Mouse (Mus musculus) G1E (cell line): ENCODE measurements around the gene Fhit. TPM values are rescaled to one million over a fixed set of nuclear protein-coding genes. Genes with fewer than 3 reads are reported as not detected.

Experiments
- ATAC-seq: 2 replicates; pipeline ENCODE4 v1.8.0; 2016; ENCODE audit warnings: mild to moderate bottlenecking; ENCODE audit not compliant: insufficient number of reproducible peaks, poor library complexity, low FRiP score, severe bottlenecking; ENCODE audit errors: extremely low read depth
- DNase-seq: peaks from one replicate; pipeline ENCODE4 v3.0.0; 2012; ENCODE audit warnings: low spot score
- H3K27me3 ChIP-seq: 2 replicates; pipeline ENCODE4 v1.6.1; 2012; ENCODE audit warnings: mild to moderate bottlenecking, low read length, inconsistent platforms; ENCODE audit not compliant: insufficient read depth
- H3K36me3 ChIP-seq: replicated peaks from 2 replicates; pipeline ENCODE3; 2012; ENCODE audit warnings: mild to moderate bottlenecking, inconsistent platforms
- H3K4me1 ChIP-seq: 2 replicates; pipeline ENCODE4 v1.6.1; 2012; ENCODE audit warnings: low read depth, low read length, inconsistent platforms, mixed read lengths; ENCODE audit not compliant: insufficient read depth
- H3K4me3 ChIP-seq: 2 replicates; pipeline ENCODE4 v1.5.1; 2012; ENCODE audit warnings: low read depth, mild to moderate bottlenecking, inconsistent platforms, low read length, moderate library complexity, mixed read lengths
- H3K9me3 ChIP-seq: replicated peaks from 2 replicates; pipeline ENCODE4 v1.6.1; 2012; ENCODE audit warnings: inconsistent platforms
- CTCF ChIP-seq: IDR thresholded peaks from 2 replicates; pipeline ENCODE4 v1.5.1; 2012; ENCODE audit warnings: low read depth, low read length, inconsistent platforms, mixed read lengths
- GATA1 ChIP-seq: IDR thresholded peaks from 2 replicates; pipeline ENCODE4 v1.6.1; 2012; ENCODE audit warnings: borderline replicate concordance, low read length, inconsistent platforms, mixed read lengths
- GATA2 ChIP-seq: IDR thresholded peaks from 2 replicates; pipeline ENCODE4 v1.6.1; 2012; ENCODE audit warnings: low read depth, low read length, inconsistent platforms, borderline replicate concordance
- POLR2AphosphoS5 ChIP-seq: IDR thresholded peaks from 2 replicates; pipeline ENCODE4 v1.6.1; 2012; ENCODE audit warnings: low read depth, low read length, inconsistent platforms; ENCODE audit not compliant: insufficient replicate concordance
- TAL1 ChIP-seq: conservative IDR thresholded peaks from 2 replicates; pipeline ENCODE4 v1.6.1; 2012; ENCODE audit warnings: low read depth, low read length, inconsistent platforms, mixed read lengths
- polyA plus RNA-seq: library from polyadenylated mRNA; stranded (reverse); fragments of >175 nt; gene quantifications from 2 replicates; pipeline ENCODE4 v1.2.3, GENCODE M21; 2012
- total RNA-seq, 2 experiments: library from RNA; stranded (forward) in 1 of 2; stranded (reverse) in 1 of 2; fragments of 200-1000 nt in 1 of 2; fragments of >200 nt in 1 of 2; fragmentation: Nextera tagmentation in 1 of 2; gene quantifications; 2 replicates each; pipeline ENCODE4 v1.2.3; 2014 to 2017

Gene Fhit
- total and polyA plus RNA-seq, 3 experiments = not detected

- Histone ChIP-seq H3K36me3 (no peaks in the 10 kb centered on the region), H3K4me3 (no peak overlapping the region), H3K4me1 (no peaks in the 10 kb centered on the region), H3K27me3 (no peaks in the 10 kb centered on the region), H3K9me3 (no peaks in the 10 kb centered on the region)
- no peak for ATAC-seq
- TF ChIP-seq GATA2 (no peak), POLR2AphosphoS5 (no peak), GATA1 (no peak), CTCF (no peak), TAL1 (no peak)
- no peak for DNase-seq
Measured at GRCm38 (mm10) chr14:9671776-9672175, 1490.1 kb downstream of the Fhit start.

GRCm38 (mm10) chr14:9669766-9670165 lies 1492.1 kb downstream of the Fhit start:
- H3K4me1 ChIP-seq = no peaks in the 10 kb centered on the region
- H3K27me3 ChIP-seq = no peaks in the 10 kb centered on the region
- H3K4me3 ChIP-seq = no peak overlapping the region
- H3K9me3 ChIP-seq = no peaks in the 10 kb centered on the region
- TF ChIP-seq POLR2AphosphoS5 (no peak), GATA2 (no peak), TAL1 (no peak), CTCF (no peak), GATA1 (no peak)
- DNase-seq = no peak
- no peaks in the 10 kb centered on the region for H3K36me3 ChIP-seq
- no peak for ATAC-seq

- Histone ChIP-seq H3K4me1 (no peaks in the 10 kb centered on the region), H3K4me3 (no peak overlapping the region), H3K36me3 (no peaks in the 10 kb centered on the region), H3K9me3 (no peaks in the 10 kb centered on the region), H3K27me3 (no peaks in the 10 kb centered on the region)
- no peak for ATAC-seq
- TF ChIP-seq TAL1 (no peak), CTCF (no peak), GATA2 (no peak), POLR2AphosphoS5 (no peak), GATA1 (no peak)
- no peak for DNase-seq
Measured at GRCm38 (mm10) chr14:9658445-9658844, 1503.4 kb downstream of the Fhit start.

- ATAC-seq (no peak), DNase-seq (no peak)
- H3K36me3 ChIP-seq = no peaks in the 10 kb centered on the region
- H3K9me3 ChIP-seq = no peaks in the 10 kb centered on the region
- no peak overlapping the region for H3K4me3 ChIP-seq
- TF ChIP-seq GATA1 (no peak), TAL1 (no peak), POLR2AphosphoS5 (no peak), CTCF (no peak), GATA2 (no peak)
- H3K27me3 ChIP-seq = no peaks in the 10 kb centered on the region
- H3K4me1 ChIP-seq = no peaks in the 10 kb centered on the region
Measured at GRCm38 (mm10) chr14:9651417-9651816, 1510.4 kb downstream of the Fhit start.

GRCm38 (mm10) chr14:9648416-9648815 lies 1513.4 kb downstream of the Fhit start:
- no peak overlapping the region for H3K4me3 ChIP-seq
- no peak for TF ChIP-seq GATA1
- no peak for TF ChIP-seq GATA2
- TF ChIP-seq CTCF = no peak
- TF ChIP-seq TAL1 = no peak
- no peak for TF ChIP-seq POLR2AphosphoS5
- ATAC-seq (no peak), DNase-seq (no peak)
- no peaks in the 10 kb centered on the region for H3K27me3 ChIP-seq
- no peaks in the 10 kb centered on the region for H3K36me3 ChIP-seq
- H3K4me1 ChIP-seq = no peaks in the 10 kb centered on the region
- no peaks in the 10 kb centered on the region for H3K9me3 ChIP-seq

GRCm38 (mm10) chr14:9646233-9646632 lies 1515.6 kb downstream of the Fhit start:
- DNase-seq = no peak
- ATAC-seq = no peak

GRCm38 (mm10) chr14:9644216-9645166 lies 1517.3 kb downstream of the Fhit start:
- H3K4me3 ChIP-seq = no peak overlapping the region
- ATAC-seq (no peak), DNase-seq (no peak)
- H3K36me3 ChIP-seq = no peaks in the 10 kb centered on the region
- TF ChIP-seq GATA2 = no peak
- H3K9me3 ChIP-seq = no peaks in the 10 kb centered on the region
- no peaks in the 10 kb centered on the region for H3K4me1 ChIP-seq
- no peaks in the 10 kb centered on the region for H3K27me3 ChIP-seq

More at GRCm38 (mm10) chr14:9646233-9646632, 1515.6 kb downstream of the Fhit start:
- no peak for TF ChIP-seq GATA2
- TF ChIP-seq TAL1 = no peak
- TF ChIP-seq CTCF = no peak
- TF ChIP-seq POLR2AphosphoS5 = no peak
- TF ChIP-seq GATA1 = no peak
- Histone ChIP-seq H3K27me3 (no peaks in the 10 kb centered on the region), H3K4me3 (no peak overlapping the region), H3K36me3 (no peaks in the 10 kb centered on the region), H3K9me3 (no peaks in the 10 kb centered on the region), H3K4me1 (no peaks in the 10 kb centered on the region)
